Mouse (Mus musculus) embryonic facial prominence, embryonic 11.5 days (tissue): ENCODE measurements at regions not wholly inside any gene's neighbourhood (a gene's known extent, or its start where the extent isn't known, plus 50 kb on each side); places are given as distances from the start of the nearest gene placed in this dataset.

Source experiments
- ATAC-seq: fragments of 200-750 bp; cut with Nextera tagmentation; replicated peaks from 2 replicates; pipeline ENCODE4 v1.8.0; 2017; ENCODE audit warnings: low read depth; ENCODE audit not compliant: insufficient number of reproducible peaks, low FRiP score, low TSS enrichment
- DNase-seq: peaks from one replicate; pipeline ENCODE4 v3.0.0-alpha.2; 2015; ENCODE audit warnings: low spot score
- H3K27ac ChIP-seq: fragments of 300-500 bp; sonication (generic); replicated peaks from 2 replicates; pipeline ENCODE4 v1.5.1; 2014; ENCODE audit warnings: mild to moderate bottlenecking, low read depth, low read length, control low read depth
- H3K27me3 ChIP-seq: fragments of 300-500 bp; sonication (generic); 2 replicates; pipeline ENCODE4 v1.6.1; 2014; ENCODE audit warnings: mild to moderate bottlenecking, low read length, moderate library complexity, mixed read lengths; ENCODE audit not compliant: control insufficient read depth, insufficient read depth
- H3K36me3 ChIP-seq: fragments of 300-500 bp; sonication (generic); replicated peaks from 2 replicates; pipeline ENCODE4 v1.6.1; 2014; ENCODE audit warnings: low read depth, mild to moderate bottlenecking, low read length, moderate library complexity, mixed read lengths; ENCODE audit not compliant: control insufficient read depth, insufficient read depth
- H3K4me1 ChIP-seq: fragments of 300-500 bp; sonication (generic); 2 replicates; pipeline ENCODE4 v1.6.1; 2014; ENCODE audit warnings: low read length, mixed read lengths; ENCODE audit not compliant: control insufficient read depth, insufficient read depth
- H3K4me2 ChIP-seq: fragments of 300-500 bp; sonication (generic); 2 replicates; pipeline ENCODE4 v1.6.1; 2014; ENCODE audit warnings: low read depth, mild to moderate bottlenecking, control low read depth, low read length, moderate library complexity
- H3K4me3 ChIP-seq: fragments of 300-500 bp; sonication (generic); 2 replicates; pipeline ENCODE4 v1.5.1; 2014; ENCODE audit warnings: low read depth, low read length, control low read depth
- H3K9ac ChIP-seq: fragments of 300-500 bp; sonication (generic); replicated peaks from 2 replicates; pipeline ENCODE4 v1.6.1; 2014; ENCODE audit warnings: mild to moderate bottlenecking, control low read depth, low read length
- H3K9me3 ChIP-seq: fragments of 300-500 bp; sonication (generic); replicated peaks from 2 replicates; pipeline ENCODE4 v1.6.1; 2016; ENCODE audit warnings: mild to moderate bottlenecking, low read length, inconsistent platforms, mixed read lengths; ENCODE audit not compliant: control insufficient read depth
- WGBS: fragments of 180-500 bp; shearing (Covaris S2); extraction: QIAGEN DNeasy Blood & Tissue Kit; methylation state at CpG from one replicate; pipeline ENCODE4 v1.1.7; 2014; 5-methylcytosine and 5-hydroxymethylcytosine counted together

- ATAC-seq = no peak
- no peaks in the 10 kb centered on the region for H3K4me1 ChIP-seq
- 42% methylated on average over 6 of the region's 6 CpGs for WGBS
- no peak overlapping the region for H3K4me2 ChIP-seq
- H3K9me3 ChIP-seq = no peaks in the 10 kb centered on the region
- no peak overlapping the region for H3K9ac ChIP-seq
- no peaks in the 10 kb centered on the region for H3K27me3 ChIP-seq
- no peak overlapping the region for H3K4me3 ChIP-seq
- DNase-seq = no peak
- H3K27ac ChIP-seq = no peak overlapping the region
- H3K36me3 ChIP-seq = no peaks in the 10 kb centered on the region
Observed at GRCm38 (mm10) chr3:59477441-59478061, 133.4 kb upstream of the Igsf10 start.

- Histone ChIP-seq H3K4me1 (no peaks in the 10 kb centered on the region), H3K4me3 (no peak overlapping the region), H3K27me3 (no peaks in the 10 kb centered on the region), H3K27ac (no peak overlapping the region), H3K9ac (no peak overlapping the region), H3K4me2 (no peak overlapping the region), H3K36me3 (no peaks in the 10 kb centered on the region), H3K9me3 (no peaks in the 10 kb centered on the region)
- ATAC-seq (no peak; the same call in 1 of the 2 replicates), DNase-seq (peak; percentile 54)
- WGBS = 33% methylated on average over 1 of the region's 1 CpGs
Observed at GRCm38 (mm10) chr3:59468956-59469355, 124.8 kb upstream of the Igsf10 start.

DNA sequence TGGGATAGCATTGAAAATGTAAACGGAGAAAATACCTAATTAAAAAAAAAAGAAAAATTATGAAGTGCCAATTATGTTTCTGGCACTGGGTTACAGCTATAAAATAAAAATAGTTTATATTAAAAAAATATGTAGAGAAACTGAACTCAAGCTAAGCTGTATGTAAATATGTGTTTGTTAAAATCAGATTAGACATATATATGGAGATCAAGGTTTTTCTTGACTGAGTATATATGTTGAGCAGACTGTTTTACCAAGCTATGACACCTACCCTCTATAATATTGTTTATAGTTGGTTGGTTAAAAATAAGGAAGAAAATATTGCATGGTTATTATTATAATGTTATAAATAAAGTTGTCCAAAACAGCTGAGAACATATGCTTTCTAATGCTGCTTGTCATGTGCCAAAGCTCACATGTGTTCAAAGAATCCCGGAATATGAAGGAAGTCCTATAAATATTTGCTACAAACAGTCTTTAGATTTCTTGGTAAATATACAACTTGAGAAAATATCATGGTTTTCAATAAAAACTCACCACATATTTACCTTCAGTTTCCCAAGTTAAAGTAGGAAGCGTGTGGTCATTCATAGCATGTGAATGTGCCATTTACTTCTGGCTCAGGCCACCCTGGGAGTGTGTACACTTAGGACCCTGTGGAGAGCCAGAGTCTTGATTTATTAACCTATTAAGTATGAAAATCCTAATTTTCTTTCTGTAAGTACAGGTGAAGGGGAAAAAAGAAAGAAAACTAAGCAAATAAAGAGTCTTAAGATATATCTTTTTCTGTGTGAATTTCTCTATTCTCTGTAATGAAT lies 118.4 kb upstream of the Igsf10 start:
- H3K9ac ChIP-seq = no peak overlapping the region
- H3K9me3 ChIP-seq = no peaks in the 10 kb centered on the region
- no peaks in the 10 kb centered on the region for H3K27me3 ChIP-seq
- no peak overlapping the region for H3K4me2 ChIP-seq
- H3K36me3 ChIP-seq = no peaks in the 10 kb centered on the region
- no peaks in the 10 kb centered on the region for H3K4me1 ChIP-seq
- H3K4me3 ChIP-seq = no peak overlapping the region
- 92% methylated on average over 3 of the region's 3 CpGs for WGBS
- DNase-seq = no peak
- H3K27ac ChIP-seq = no peak overlapping the region
- no peak for ATAC-seq

DNA sequence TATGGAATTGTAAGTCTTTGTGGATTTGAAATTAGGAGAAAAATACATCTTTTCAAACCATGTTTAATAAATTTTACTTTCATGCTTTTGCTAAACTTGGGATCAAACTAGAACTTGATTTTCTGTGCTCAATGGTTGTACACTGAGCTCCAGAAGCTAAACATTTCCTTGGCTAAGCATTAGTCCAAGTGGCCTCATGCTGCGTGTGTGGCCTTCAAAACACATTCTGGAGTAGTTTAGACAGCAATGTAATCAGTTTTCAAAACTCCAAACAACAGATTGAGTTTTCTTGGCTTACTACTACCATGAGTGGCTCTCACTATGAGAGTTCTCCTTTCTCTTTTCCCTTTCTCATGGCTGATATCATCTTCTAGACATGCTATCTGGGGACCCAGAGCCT lies 112.7 kb upstream of the Igsf10 start:
- ATAC-seq (no peak), DNase-seq (no peak)
- no peaks in the 10 kb centered on the region for H3K27me3 ChIP-seq
- H3K4me1 ChIP-seq = no peaks in the 10 kb centered on the region
- no peak overlapping the region for H3K27ac ChIP-seq
- no peak overlapping the region for H3K4me3 ChIP-seq
- no peak overlapping the region for H3K9ac ChIP-seq
- H3K4me2 ChIP-seq = no peak overlapping the region
- H3K9me3 ChIP-seq = no peaks in the 10 kb centered on the region
- H3K36me3 ChIP-seq = no peaks in the 10 kb centered on the region
- 89% methylated on average over 1 of the region's 1 CpGs for WGBS

DNA sequence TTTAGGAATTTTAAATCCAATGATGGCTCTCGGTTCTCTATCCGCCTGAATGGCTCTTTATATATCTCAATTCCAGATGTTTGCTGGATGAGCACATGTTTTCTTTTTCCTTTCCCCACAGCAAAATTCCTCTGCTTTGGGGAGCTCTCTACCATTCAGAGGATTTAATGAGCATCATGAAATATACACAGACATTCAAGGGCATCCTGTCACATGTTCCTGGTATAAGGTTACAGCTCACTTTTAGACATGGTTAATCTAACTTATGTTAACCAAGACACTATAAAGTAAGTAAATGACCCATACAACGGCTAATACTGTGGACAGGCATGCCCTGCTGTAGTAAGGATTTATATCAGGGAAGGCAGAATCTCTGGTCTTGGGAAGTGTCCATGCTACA lies 106.9 kb upstream of the Igsf10 start:
- WGBS = 26% methylated on average over 3 of the region's 3 CpGs
- H3K27me3 ChIP-seq = no peaks in the 10 kb centered on the region
- H3K9ac ChIP-seq = no peak overlapping the region
- H3K36me3 ChIP-seq = no peaks in the 10 kb centered on the region
- no peak overlapping the region for H3K27ac ChIP-seq
- ATAC-seq = peak; percentile 48; the same call in 1 of the 2 replicates
- no peak overlapping the region for H3K4me3 ChIP-seq
- H3K4me1 ChIP-seq = no peaks in the 10 kb centered on the region
- H3K4me2 ChIP-seq = no peak overlapping the region
- DNase-seq = peak; percentile 58
- no peaks in the 10 kb centered on the region for H3K9me3 ChIP-seq

- Histone ChIP-seq H3K4me3 (no peak overlapping the region), H3K27me3 (no peaks in the 10 kb centered on the region), H3K9me3 (0 out of 2 replicates have a peak, but pooled peaks cover 2% of the 10 kb centered on the region), H3K9ac (no peak overlapping the region), H3K4me2 (no peak overlapping the region), H3K36me3 (no peaks in the 10 kb centered on the region), H3K27ac (no peak overlapping the region), H3K4me1 (no peaks in the 10 kb centered on the region)
- 94% methylated on average over 2 of the region's 2 CpGs for WGBS
- ATAC-seq (no peak), DNase-seq (no peak)
Observed at GRCm38 (mm10) chr3:59423621-59424020, 79.4 kb upstream of the Igsf10 start.

GRCm38 (mm10) chr3:59409131-59409530 lies 64.9 kb upstream of the Igsf10 start:
- no peak overlapping the region for H3K4me2 ChIP-seq
- no peaks in the 10 kb centered on the region for H3K36me3 ChIP-seq
- no peaks in the 10 kb centered on the region for H3K4me1 ChIP-seq
- ATAC-seq (no peak), DNase-seq (no peak)
- WGBS = 88% methylated on average over 1 of the region's 1 CpGs
- no peak overlapping the region for H3K9ac ChIP-seq
- no peak overlapping the region for H3K27ac ChIP-seq
- H3K4me3 ChIP-seq = no peak overlapping the region
- H3K27me3 ChIP-seq = no peaks in the 10 kb centered on the region
- H3K9me3 ChIP-seq = no peaks in the 10 kb centered on the region

- ATAC-seq = no peak
- 91% methylated on average over 3 of the region's 3 CpGs for WGBS
Observed at GRCm38 (mm10) chr3:59406035-59406434, 61.8 kb upstream of the Igsf10 start.

More at GRCm38 (mm10) chr3:59406035-59406434, 61.8 kb upstream of the Igsf10 start:
- Histone ChIP-seq H3K4me3 (no peak overlapping the region), H3K27me3 (no peaks in the 10 kb centered on the region), H3K36me3 (no peaks in the 10 kb centered on the region), H3K9ac (no peak overlapping the region), H3K27ac (no peak overlapping the region), H3K4me2 (no peak overlapping the region), H3K4me1 (no peaks in the 10 kb centered on the region), H3K9me3 (no peaks in the 10 kb centered on the region)
- no peak for DNase-seq
